Mouse (Mus musculus) embryonic facial prominence, embryonic 13.5 days (tissue): Measurements from ENCODE around the gene Hist1h1a. TPM values are rescaled to one million over a fixed set of nuclear protein-coding genes. Genes with fewer than 3 reads are reported as not detected.
A peak's percentile ranks its signal among the peaks of the same experiment; 100 is the strongest.

ENCODE experiments used
- ATAC-seq: fragments of 200-750 bp; cut with Nextera tagmentation; 2 replicates; pipeline ENCODE4 v1.8.0; 2017; ENCODE audit warnings: low read depth; ENCODE audit not compliant: insufficient number of reproducible peaks, insufficient read depth, low FRiP score, low TSS enrichment
- H3K27ac ChIP-seq: fragments of 300-500 bp; sonication (generic); 2 replicates; pipeline ENCODE4 v1.5.1; 2015; ENCODE audit warnings: moderate library complexity, mild to moderate bottlenecking, inconsistent platforms
- H3K27me3 ChIP-seq: fragments of 300-500 bp; sonication (generic); 2 replicates; pipeline ENCODE4 v1.6.1; 2015; ENCODE audit warnings: mild to moderate bottlenecking, inconsistent platforms
- H3K36me3 ChIP-seq: fragments of 300-500 bp; sonication (generic); 2 replicates; pipeline ENCODE4 v1.6.1; 2015; ENCODE audit warnings: mild to moderate bottlenecking, inconsistent platforms
- H3K4me1 ChIP-seq: fragments of 300-500 bp; sonication (generic); 2 replicates; pipeline ENCODE4 v1.6.1; 2015; ENCODE audit warnings: inconsistent platforms
- H3K4me2 ChIP-seq: fragments of 300-500 bp; sonication (generic); 2 replicates; pipeline ENCODE4 v1.6.1; 2015; ENCODE audit warnings: moderate library complexity, mild to moderate bottlenecking, inconsistent platforms
- H3K4me3 ChIP-seq: fragments of 300-500 bp; sonication (generic); 2 replicates; pipeline ENCODE4 v1.5.1; 2015; ENCODE audit warnings: mild to moderate bottlenecking, inconsistent platforms
- H3K9ac ChIP-seq: fragments of 300-500 bp; sonication (generic); 2 replicates; pipeline ENCODE4 v1.6.1; 2015; ENCODE audit warnings: mild to moderate bottlenecking, inconsistent platforms
- H3K9me3 ChIP-seq: fragments of 300-500 bp; sonication (generic); 2 replicates; pipeline ENCODE4 v1.6.1; 2016; ENCODE audit warnings: inconsistent platforms
- WGBS: fragments of 180-500 bp; shearing (Covaris S2); methylation state at CpG from one replicate; pipeline ENCODE4 v1.1.7; 2015; ENCODE audit warnings: mixed read lengths; 5-methylcytosine and 5-hydroxymethylcytosine counted together
- polyA plus RNA-seq: library from polyadenylated mRNA; unstranded; fragments of >200 nt; fragmentation: Nextera tagmentation; extraction: Ambion mirVana; gene quantifications from 2 replicates; pipeline ENCODE4 v1.2.1, GENCODE M21; 2015

Hist1h1a gene
- polyA plus RNA-seq, 1 experiment from 2014 or later, result 5.9 TPM

- no peaks in the 10 kb centered on the region for H3K9me3 ChIP-seq
- H3K4me1 ChIP-seq, result peaks cover 5% of the 10 kb centered on the region; the same call in 1 of the 2 replicates
- WGBS, result 82% methylated on average over 5 of the region's 5 CpGs
- no peak overlapping the region for H3K4me3 ChIP-seq
- H3K9ac ChIP-seq, result no peak overlapping the region
- no peak overlapping the region for H3K4me2 ChIP-seq
- no peaks in the 10 kb centered on the region for H3K36me3 ChIP-seq
- ATAC-seq, result no peak
- H3K27ac ChIP-seq, result no peak overlapping the region
- no peaks in the 10 kb centered on the region for H3K27me3 ChIP-seq
These were observed 26.4 kb upstream of the Hist1h1a start for GRCm38 (mm10) chr13:23737091-23737490.

GRCm38 (mm10) chr13:23738041-23738440 is 25.4 kb upstream of the Hist1h1a start:
- no peak for ATAC-seq
- H3K4me3 ChIP-seq, result peak overlapping the region; percentile 65
- H3K9ac ChIP-seq, result peak overlapping the region; percentile 89
- H3K4me1 ChIP-seq, result peaks cover 5% of the 10 kb centered on the region; the same call in 1 of the 2 replicates
- H3K36me3 ChIP-seq, result no peaks in the 10 kb centered on the region
- H3K27me3 ChIP-seq, result no peaks in the 10 kb centered on the region
- WGBS, result 20% methylated on average over 4 of the region's 4 CpGs
- no peaks in the 10 kb centered on the region for H3K9me3 ChIP-seq
- H3K4me2 ChIP-seq, result peak overlapping the region; percentile 97
- H3K27ac ChIP-seq, result peak overlapping the region; percentile 99

- Histone ChIP-seq H3K9me3 (no peaks in the 10 kb centered on the region), H3K36me3 (no peaks in the 10 kb centered on the region), H3K4me3 (peak within 1 kb of the TSS; percentile 65), H3K27ac (peak within 1 kb of the TSS; percentile 99), H3K4me2 (peak within 1 kb of the TSS; percentile 97), H3K27me3 (no peaks in the 10 kb centered on the region), H3K4me1 (peaks cover 9% of the 10 kb centered on the region; the same call in 1 of the 2 replicates), H3K9ac (peak within 1 kb of the TSS; percentile 89)
- ATAC-seq, result peak; percentile 92
- WGBS, result under 1% methylated on average over 38 of the region's 38 CpGs
These were observed 24.8 kb upstream of the Hist1h1a start, which contains the start of gene Hist1h1c for GRCm38 (mm10) chr13:23738677-23739068. TSS of gene Hist1h1c (plus strand) at chr13:23738808.

GRCm38 (mm10) chr13:23739069-23739921 is 24.2 kb upstream of the Hist1h1a start:
- under 1% methylated on average over 39 of the region's 39 CpGs for WGBS
- peak; percentile 84 for ATAC-seq
- peak overlapping the region; percentile 89 for H3K9ac ChIP-seq
- H3K9me3 ChIP-seq, result no peaks in the 10 kb centered on the region
- H3K36me3 ChIP-seq, result no peaks in the 10 kb centered on the region
- peak overlapping the region; percentile 99 for H3K27ac ChIP-seq
- peaks cover 13% of the 10 kb centered on the region for H3K4me1 ChIP-seq
- no peaks in the 10 kb centered on the region for H3K27me3 ChIP-seq
- H3K4me3 ChIP-seq, result peak overlapping the region; percentile 65
- peak overlapping the region; percentile 97 for H3K4me2 ChIP-seq

- Histone ChIP-seq H3K4me3 (peak overlapping the region; percentile 65), H3K4me2 (peak overlapping the region; percentile 97), H3K9ac (peak overlapping the region; percentile 89), H3K4me1 (peaks cover 17% of the 10 kb centered on the region), H3K36me3 (no peaks in the 10 kb centered on the region), H3K27me3 (no peaks in the 10 kb centered on the region), H3K9me3 (no peaks in the 10 kb centered on the region), H3K27ac (peak overlapping the region; percentile 99)
- ATAC-seq, result no peak; the same call in 1 of the 2 replicates
- 1% methylated on average over 14 of the region's 14 CpGs for WGBS
These were observed 23.6 kb upstream of the Hist1h1a start for GRCm38 (mm10) chr13:23739922-23740252.

- H3K9ac ChIP-seq, result peak overlapping the region; percentile 89
- no peak for ATAC-seq
- H3K27ac ChIP-seq, result peak overlapping the region; percentile 99
- H3K4me1 ChIP-seq, result peaks cover 17% of the 10 kb centered on the region
- WGBS, result 25% methylated on average over 13 of the region's 13 CpGs
- no peaks in the 10 kb centered on the region for H3K27me3 ChIP-seq
- no peaks in the 10 kb centered on the region for H3K9me3 ChIP-seq
- H3K36me3 ChIP-seq, result no peaks in the 10 kb centered on the region
- H3K4me3 ChIP-seq, result peak overlapping the region; percentile 65
- peak overlapping the region; percentile 97 for H3K4me2 ChIP-seq
These were observed 23.1 kb upstream of the Hist1h1a start for GRCm38 (mm10) chr13:23740256-23740840.

GRCm38 (mm10) chr13:23740910-23741309 is 22.6 kb upstream of the Hist1h1a start:
- no peaks in the 10 kb centered on the region for H3K27me3 ChIP-seq
- H3K27ac ChIP-seq, result peak overlapping the region; percentile 99
- H3K4me1 ChIP-seq, result peaks cover 17% of the 10 kb centered on the region
- 47% methylated on average over 5 of the region's 5 CpGs for WGBS
- no peaks in the 10 kb centered on the region for H3K36me3 ChIP-seq
- H3K4me2 ChIP-seq, result peak overlapping the region; percentile 97
- no peak overlapping the region for H3K9ac ChIP-seq
- no peaks in the 10 kb centered on the region for H3K9me3 ChIP-seq
- ATAC-seq, result no peak
- peak overlapping the region; percentile 65; the same call in 1 of the 2 replicates for H3K4me3 ChIP-seq

- Histone ChIP-seq H3K4me1 (peaks cover 18% of the 10 kb centered on the region), H3K9ac (no peak overlapping the region), H3K36me3 (no peaks in the 10 kb centered on the region), H3K27ac (no peak overlapping the region), H3K4me2 (no peak overlapping the region), H3K9me3 (no peaks in the 10 kb centered on the region), H3K27me3 (no peaks in the 10 kb centered on the region), H3K4me3 (no peak overlapping the region)
- no peak for ATAC-seq
These were observed 21.5 kb upstream of the Hist1h1a start for GRCm38 (mm10) chr13:23742007-23742406.

GRCm38 (mm10) chr13:23743215-23743614 is 20.3 kb upstream of the Hist1h1a start:
- H3K4me2 ChIP-seq, result no peak overlapping the region; the same call in 1 of the 2 replicates
- peaks cover 23% of the 10 kb centered on the region for H3K4me1 ChIP-seq
- H3K9me3 ChIP-seq, result no peaks in the 10 kb centered on the region
- H3K9ac ChIP-seq, result no peak overlapping the region
- WGBS, result 70% methylated on average over 5 of the region's 5 CpGs
- H3K36me3 ChIP-seq, result no peaks in the 10 kb centered on the region
- H3K27me3 ChIP-seq, result no peaks in the 10 kb centered on the region
- no peak overlapping the region for H3K4me3 ChIP-seq
- peak overlapping the region; percentile 22; the same call in 1 of the 2 replicates for H3K27ac ChIP-seq
- no peak for ATAC-seq

- Histone ChIP-seq H3K4me1 (peaks cover 28% of the 10 kb centered on the region), H3K9ac (peak overlapping the region; percentile 57; the same call in 1 of the 2 replicates), H3K27ac (peak overlapping the region; percentile 99), H3K36me3 (no peaks in the 10 kb centered on the region), H3K4me3 (peak overlapping the region; percentile 48), H3K9me3 (no peaks in the 10 kb centered on the region), H3K4me2 (peak overlapping the region; percentile 73), H3K27me3 (no peaks in the 10 kb centered on the region)
- whole genome bisulfite sequencing, result 37% methylated on average over 4 of the region's 4 CpGs
- ATAC-seq, result no peak
These were observed 19.5 kb upstream of the Hist1h1a start for GRCm38 (mm10) chr13:23743963-23744362.

- Histone ChIP-seq H3K36me3 (no peaks in the 10 kb centered on the region), H3K9me3 (no peaks in the 10 kb centered on the region), H3K4me3 (peak overlapping the region; percentile 48), H3K9ac (peak overlapping the region; percentile 71), H3K4me1 (peaks cover 28% of the 10 kb centered on the region), H3K27ac (peak overlapping the region; percentile 99), H3K27me3 (no peaks in the 10 kb centered on the region), H3K4me2 (peak overlapping the region; percentile 73)
- under 1% methylated on average over 16 of the region's 36 CpGs for WGBS
- ATAC-seq, result no peak
These were observed 18.8 kb upstream of the Hist1h1a start for GRCm38 (mm10) chr13:23744421-23745380.
